Mouse (Mus musculus): ENCODE measurements around the gene Olfr141. TPM values are rescaled to one million over a fixed set of nuclear protein-coding genes. Genes with fewer than 3 reads are reported as not detected.

The Olfr141 gene
- polyA plus RNA-seq (2012; fragmentation: generic; extraction: Trizol): not detected
- long read RNA-seq, experiment 1: 0 reads
- long read RNA-seq, experiment 2: 0 reads

DNA sequence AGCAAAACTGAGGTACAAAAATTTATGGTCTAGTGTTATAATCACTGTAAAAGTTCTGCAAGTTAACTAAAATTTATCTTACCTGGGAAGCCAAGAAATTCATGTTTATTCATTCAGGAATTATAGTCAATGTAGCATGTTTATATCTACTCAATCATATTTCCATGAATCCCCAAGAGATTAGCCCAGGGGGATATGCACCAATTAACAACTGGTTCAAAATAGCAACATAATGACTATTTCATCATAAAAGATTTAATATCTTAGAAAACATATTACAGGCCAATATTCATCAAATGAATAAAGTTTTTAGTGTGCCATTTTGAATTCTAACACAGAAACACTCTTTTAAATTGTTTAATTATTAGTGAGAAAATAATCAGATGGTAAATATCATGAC is at the start of gene Olfr141:
Olfr141 (minus strand) TSS at position 101 of the 400 bp plus-strand sequence.
- Histone ChIP-seq H3K27me3 (ENCODE audit: control insufficient read depth, insufficient read depth, insufficient read length) (no peaks in the 10 kb centered on the region), H3ac (ENCODE audit: control insufficient read depth, insufficient read length, low read depth) (no peak within 1 kb of the TSS), H3K79me2 (ENCODE audit: control insufficient read depth, insufficient read depth) (no peaks in the 10 kb centered on the region), H3K4me3 (ENCODE audit: insufficient read depth, poor library complexity, severe bottlenecking) (no peak within 1 kb of the TSS), H3K79me3 (ENCODE audit: low read depth) (no peaks in the 10 kb centered on the region), H3K36me3 (ENCODE audit: control insufficient read depth, insufficient read depth) (no peaks in the 10 kb centered on the region)
- TF ChIP-seq MAX (IDR thresholded peaks at IDR 0.05) (no peak), CEBPB (IDR thresholded peaks at IDR 0.05; ENCODE audit: low read depth) (no peak), MYOG (IDR thresholded peaks at IDR 0.05; ENCODE audit: control insufficient read depth, extremely low read depth, insufficient read length) (no peak), FOSL1 (IDR thresholded peaks at IDR 0.05; ENCODE audit: insufficient read depth, low read length, poor library complexity, severe bottlenecking) (no peak)

DNA sequence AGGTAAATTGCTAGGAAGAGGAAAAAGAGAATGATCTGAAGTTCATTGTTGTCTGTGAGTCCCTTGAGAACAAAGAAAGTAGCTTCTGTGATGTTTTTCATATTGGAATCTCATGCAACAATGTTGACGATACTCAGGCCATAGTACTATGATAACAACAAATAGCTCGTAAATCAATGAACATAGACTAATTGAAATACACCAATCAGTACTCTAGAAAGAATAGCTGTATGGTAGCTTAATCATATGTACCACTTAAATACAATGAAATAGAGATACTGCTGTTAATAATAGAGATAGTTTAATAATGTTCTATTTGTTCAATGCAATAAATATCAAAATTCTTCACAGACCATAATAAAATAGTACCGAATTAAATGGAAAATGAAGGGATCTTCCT is 41.8 kb upstream of the Olfr141 start, which contains the start of gene Olfr1095:
Olfr1095 (minus strand) TSS at position 101 of the 400 bp plus-strand sequence.
- no peaks in the 10 kb centered on the region for H3K79me3 ChIP-seq (ENCODE audit: low read depth)
- no peaks in the 10 kb centered on the region for H3K27me3 ChIP-seq (ENCODE audit: control insufficient read depth, insufficient read depth, insufficient read length)
- TF ChIP-seq MYOG (IDR thresholded peaks at IDR 0.05; ENCODE audit: control insufficient read depth, extremely low read depth, insufficient read length) (no peak), CTCF (IDR thresholded peaks at IDR 0.05; ENCODE audit: control insufficient read depth, insufficient read depth, insufficient read length) (no peak), MYOD1 (IDR thresholded peaks at IDR 0.05; ENCODE audit: control insufficient read depth, insufficient read length, low read depth) (no peak), CEBPB (IDR thresholded peaks at IDR 0.05; ENCODE audit: low read depth) (no peak), FOSL1 (IDR thresholded peaks at IDR 0.05; ENCODE audit: insufficient read depth, low read length, poor library complexity, severe bottlenecking) (no peak), USF1 (IDR thresholded peaks at IDR 0.05; ENCODE audit: low read depth) (no peak), MAX (IDR thresholded peaks at IDR 0.05) (no peak)
- H3ac ChIP-seq (ENCODE audit: control insufficient read depth, insufficient read length, low read depth): no peak within 1 kb of the TSS
- H3K4me3 ChIP-seq (ENCODE audit: insufficient read depth, poor library complexity, severe bottlenecking): no peak within 1 kb of the TSS
- no peaks in the 10 kb centered on the region for H3K79me2 ChIP-seq (ENCODE audit: control insufficient read depth, insufficient read depth)
- H3K36me3 ChIP-seq (ENCODE audit: control insufficient read depth, insufficient read depth): no peaks in the 10 kb centered on the region

DNA sequence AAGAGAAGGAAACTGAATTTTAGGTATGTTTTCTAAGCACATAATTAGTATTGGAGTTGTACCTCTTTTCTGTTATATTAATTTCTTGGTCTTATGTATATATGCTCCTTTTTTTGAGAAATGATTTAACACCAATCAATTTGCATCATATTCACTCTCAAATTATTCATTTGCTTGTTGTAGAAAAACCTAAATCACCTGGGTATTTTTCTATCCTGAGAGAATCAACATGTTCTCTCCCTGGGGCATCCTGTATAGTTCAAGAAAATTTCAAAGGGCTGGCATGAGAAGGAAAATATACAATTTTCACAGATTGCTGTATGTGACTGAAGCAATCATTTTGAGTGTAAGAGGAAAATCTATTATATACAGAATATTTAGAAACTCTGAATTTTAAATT is 14.5 kb upstream of the Olfr141 start, which contains the start of gene Olfr1094:
Olfr1094 (plus strand) TSS at position 301 of the 400 bp plus-strand sequence.
- Histone ChIP-seq H3K27me3 (ENCODE audit: control insufficient read depth, insufficient read depth, insufficient read length) (no peaks in the 10 kb centered on the region), H3K36me3 (ENCODE audit: control insufficient read depth, insufficient read depth) (no peaks in the 10 kb centered on the region), H3K4me3 (ENCODE audit: insufficient read depth, poor library complexity, severe bottlenecking) (no peak within 1 kb of the TSS), H3K79me2 (ENCODE audit: control insufficient read depth, insufficient read depth) (no peaks in the 10 kb centered on the region), H3K79me3 (ENCODE audit: low read depth) (no peaks in the 10 kb centered on the region), H3ac (ENCODE audit: control insufficient read depth, insufficient read length, low read depth) (no peak within 1 kb of the TSS)
- no peak for TF ChIP-seq FOSL1 (IDR thresholded peaks at IDR 0.05; ENCODE audit: insufficient read depth, low read length, poor library complexity, severe bottlenecking)
- TF ChIP-seq MYOG (IDR thresholded peaks at IDR 0.05; ENCODE audit: control insufficient read depth, extremely low read depth, insufficient read length): no peak
- no peak for TF ChIP-seq CTCF (IDR thresholded peaks at IDR 0.05; ENCODE audit: control insufficient read depth, insufficient read depth, insufficient read length)
- no peak for TF ChIP-seq MYOD1 (IDR thresholded peaks at IDR 0.05; ENCODE audit: control insufficient read depth, insufficient read length, low read depth)
- no peak for TF ChIP-seq CEBPB (IDR thresholded peaks at IDR 0.05; ENCODE audit: low read depth)
- TF ChIP-seq USF1 (IDR thresholded peaks at IDR 0.05; ENCODE audit: low read depth): no peak
- TF ChIP-seq MAX (IDR thresholded peaks at IDR 0.05): no peak

DNA sequence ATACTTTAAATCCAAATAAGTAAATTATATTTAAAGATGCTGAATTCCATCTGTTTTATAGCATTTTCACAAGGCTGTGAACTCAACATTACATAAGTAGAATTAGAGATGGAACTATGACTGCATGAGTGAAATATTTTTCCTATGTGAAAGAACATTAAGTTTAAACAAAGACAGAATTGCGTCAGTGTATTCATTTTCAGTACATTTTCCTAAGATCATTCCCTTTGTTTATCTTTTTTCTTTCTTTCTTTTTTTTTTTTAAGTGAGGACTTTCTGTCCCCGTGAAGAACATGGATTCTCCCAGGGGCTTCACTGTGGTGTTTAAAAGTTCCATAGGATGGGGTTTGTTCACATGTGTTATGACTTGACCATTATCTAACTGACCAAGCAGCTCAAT is 27.6 kb downstream of the Olfr141 start, which contains the start of gene Olfr1093:
Olfr1093 (plus strand) TSS at position 301 of the 400 bp plus-strand sequence.
- Histone ChIP-seq H3K79me3 (ENCODE audit: low read depth) (no peaks in the 10 kb centered on the region), H3K4me3 (ENCODE audit: insufficient read depth, poor library complexity, severe bottlenecking) (no peak within 1 kb of the TSS), H3K36me3 (ENCODE audit: control insufficient read depth, insufficient read depth) (no peaks in the 10 kb centered on the region), H3ac (ENCODE audit: control insufficient read depth, insufficient read length, low read depth) (no peak within 1 kb of the TSS), H3K79me2 (ENCODE audit: control insufficient read depth, insufficient read depth) (no peaks in the 10 kb centered on the region), H3K27me3 (ENCODE audit: control insufficient read depth, insufficient read depth, insufficient read length) (no peaks in the 10 kb centered on the region)
- TF ChIP-seq CEBPB (IDR thresholded peaks at IDR 0.05; ENCODE audit: low read depth) (no peak), USF1 (IDR thresholded peaks at IDR 0.05; ENCODE audit: low read depth) (no peak), MYOD1 (IDR thresholded peaks at IDR 0.05; ENCODE audit: control insufficient read depth, insufficient read length, low read depth) (no peak), FOSL1 (IDR thresholded peaks at IDR 0.05; ENCODE audit: insufficient read depth, low read length, poor library complexity, severe bottlenecking) (no peak), CTCF (IDR thresholded peaks at IDR 0.05; ENCODE audit: control insufficient read depth, insufficient read depth, insufficient read length) (no peak), MYOG (IDR thresholded peaks at IDR 0.05; ENCODE audit: control insufficient read depth, extremely low read depth, insufficient read length) (no peak), MAX (IDR thresholded peaks at IDR 0.05) (no peak)

DNA sequence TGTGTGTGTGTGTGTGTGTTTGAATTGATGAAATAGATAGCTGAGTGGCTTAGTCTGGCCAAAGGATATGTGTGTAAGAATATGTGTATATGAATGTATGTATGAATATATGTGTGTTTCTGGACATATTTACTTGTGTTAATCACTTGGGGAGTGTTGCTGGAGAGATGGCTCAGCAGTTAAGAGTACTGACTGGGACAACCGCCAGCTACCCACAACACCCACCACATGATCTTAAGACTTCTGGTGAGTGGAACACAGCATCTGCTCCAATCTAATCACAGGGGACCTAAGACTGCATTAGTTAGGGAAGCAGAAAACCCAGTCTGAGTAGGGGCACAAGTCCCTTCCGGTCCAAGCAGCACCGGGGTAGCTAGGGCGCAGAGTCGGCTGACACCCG is 48.8 kb downstream of the Olfr141 start:
- no peaks in the 10 kb centered on the region for H3K79me2 ChIP-seq (ENCODE audit: control insufficient read depth, insufficient read depth)
- H3K79me3 ChIP-seq (ENCODE audit: low read depth): no peaks in the 10 kb centered on the region
- no peak overlapping the region for H3K4me3 ChIP-seq (ENCODE audit: insufficient read depth, poor library complexity, severe bottlenecking)
- no peaks in the 10 kb centered on the region for H3K27me3 ChIP-seq (ENCODE audit: control insufficient read depth, insufficient read depth, insufficient read length)
- H3K36me3 ChIP-seq (ENCODE audit: control insufficient read depth, insufficient read depth): no peaks in the 10 kb centered on the region
- no peak overlapping the region for H3ac ChIP-seq (ENCODE audit: control insufficient read depth, insufficient read length, low read depth)
- TF ChIP-seq MAX (IDR thresholded peaks at IDR 0.05) (no peak), USF1 (IDR thresholded peaks at IDR 0.05; ENCODE audit: low read depth) (no peak), FOSL1 (IDR thresholded peaks at IDR 0.05; ENCODE audit: insufficient read depth, low read length, poor library complexity, severe bottlenecking) (no peak), CTCF (IDR thresholded peaks at IDR 0.05; ENCODE audit: control insufficient read depth, insufficient read depth, insufficient read length) (no peak), CEBPB (IDR thresholded peaks at IDR 0.05; ENCODE audit: low read depth) (no peak), MYOD1 (IDR thresholded peaks at IDR 0.05; ENCODE audit: control insufficient read depth, insufficient read length, low read depth) (no peak), MYOG (IDR thresholded peaks at IDR 0.05; ENCODE audit: control insufficient read depth, extremely low read depth, insufficient read length) (no peak)

DNA sequence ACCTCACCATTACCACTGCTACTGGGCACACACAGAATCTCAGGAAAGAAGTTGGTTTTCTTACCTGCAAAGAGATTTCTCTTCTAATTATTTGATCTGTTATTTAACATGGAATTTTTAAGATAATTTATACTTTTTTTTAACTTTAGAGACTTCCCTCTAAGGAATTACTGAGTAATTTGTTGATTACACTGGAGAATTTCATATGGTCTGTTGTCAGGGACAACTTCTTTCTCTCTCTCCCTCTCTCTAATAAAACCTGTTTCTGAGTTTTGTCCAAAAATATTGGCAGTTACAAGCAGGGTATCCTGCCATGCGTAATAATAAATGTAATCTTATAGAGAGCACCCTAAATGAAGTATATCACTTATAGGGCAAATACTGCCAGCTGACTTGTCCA is 50.9 kb downstream of the Olfr141 start, which contains the start of gene Olfr1090:
Olfr1090 (minus strand) TSS at position 101 of the 400 bp plus-strand sequence.
- no peak within 1 kb of the TSS for H3ac ChIP-seq (ENCODE audit: control insufficient read depth, insufficient read length, low read depth)
- H3K79me2 ChIP-seq (ENCODE audit: control insufficient read depth, insufficient read depth): no peaks in the 10 kb centered on the region
- H3K79me3 ChIP-seq (ENCODE audit: low read depth): no peaks in the 10 kb centered on the region
- no peaks in the 10 kb centered on the region for H3K27me3 ChIP-seq (ENCODE audit: control insufficient read depth, insufficient read depth, insufficient read length)
- H3K4me3 ChIP-seq (ENCODE audit: insufficient read depth, poor library complexity, severe bottlenecking): no peak within 1 kb of the TSS
- TF ChIP-seq CTCF (IDR thresholded peaks at IDR 0.05; ENCODE audit: control insufficient read depth, insufficient read depth, insufficient read length): no peak
- TF ChIP-seq MYOG (IDR thresholded peaks at IDR 0.05; ENCODE audit: control insufficient read depth, extremely low read depth, insufficient read length): no peak
- no peak for TF ChIP-seq MYOD1 (IDR thresholded peaks at IDR 0.05; ENCODE audit: control insufficient read depth, insufficient read length, low read depth)
- TF ChIP-seq MAX (IDR thresholded peaks at IDR 0.05): no peak
- no peak for TF ChIP-seq FOSL1 (IDR thresholded peaks at IDR 0.05; ENCODE audit: insufficient read depth, low read length, poor library complexity, severe bottlenecking)
- TF ChIP-seq USF1 (IDR thresholded peaks at IDR 0.05; ENCODE audit: low read depth): no peak
- no peak for TF ChIP-seq CEBPB (IDR thresholded peaks at IDR 0.05; ENCODE audit: low read depth)
- H3K36me3 ChIP-seq (ENCODE audit: control insufficient read depth, insufficient read depth): no peaks in the 10 kb centered on the region
